Mouse (Mus musculus): ENCODE measurements around the gene Sorl1. TPM values are rescaled to one million over a fixed set of nuclear protein-coding genes. Genes with fewer than 3 reads are reported as not detected.

Gene Sorl1
- polyA plus RNA-seq, 1 experiment = under 0.01 TPM

DNA sequence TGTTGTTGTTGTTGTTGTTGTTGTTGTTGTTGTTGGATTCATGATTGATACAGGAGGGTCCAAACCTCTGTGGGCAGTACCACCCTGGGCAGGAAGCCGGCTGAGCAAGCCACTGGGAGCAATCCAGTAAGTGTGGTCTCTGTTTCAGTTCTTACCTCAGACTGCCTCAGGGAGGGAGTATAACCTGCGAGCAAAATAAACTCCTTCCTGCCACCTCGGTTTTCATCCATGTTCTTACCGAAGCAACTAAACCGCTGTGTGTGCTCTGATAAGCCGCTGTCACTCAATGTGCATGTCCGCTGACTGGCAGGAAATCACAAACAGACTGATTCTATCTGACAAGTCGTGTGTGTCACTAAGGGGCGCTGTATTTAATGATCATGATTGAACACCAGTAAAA is 91.7 kb downstream of the Sorl1 start:
- no peak overlapping the region for H3K4me3 ChIP-seq
- no peaks in the 10 kb centered on the region for H3K79me2 ChIP-seq (ENCODE audit: control insufficient read depth, insufficient read depth)
- H3K36me3 ChIP-seq (ENCODE audit: control insufficient read depth, insufficient read depth) = no peaks in the 10 kb centered on the region

DNA sequence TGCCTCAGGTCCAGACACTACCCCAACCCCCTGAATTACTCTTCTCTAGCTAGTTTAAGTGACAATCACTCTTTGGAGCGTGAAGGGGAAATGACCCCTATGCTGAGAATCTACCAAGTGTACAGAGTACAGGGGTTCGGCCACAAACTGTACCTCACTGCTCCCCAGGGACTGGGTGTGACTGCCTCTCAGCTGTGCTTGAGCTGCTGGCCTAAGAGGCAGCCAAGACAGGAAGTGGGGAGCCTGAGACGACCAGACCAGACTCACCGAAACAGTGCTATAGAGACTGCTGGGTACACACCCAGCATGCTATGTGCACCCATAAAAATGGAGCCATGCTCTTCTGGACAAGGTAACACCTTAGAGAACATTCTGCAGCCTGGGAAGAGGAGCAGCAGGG is 95.3 kb downstream of the Sorl1 start:
- Histone ChIP-seq H3K4me2 (ENCODE audit: low read depth) (no peak overlapping the region), H3K4me3 (no peak overlapping the region), H3ac (ENCODE audit: control insufficient read depth, insufficient read length) (no peak overlapping the region), H3K36me3 (ENCODE audit: control insufficient read depth, insufficient read depth) (no peaks in the 10 kb centered on the region), H3K79me2 (ENCODE audit: control insufficient read depth, insufficient read depth) (no peaks in the 10 kb centered on the region), H3K27me3 (ENCODE audit: control insufficient read depth, insufficient read depth, insufficient read length) (peaks cover 5% of the 10 kb centered on the region)
- no peak for TF ChIP-seq MYOG (IDR thresholded peaks at IDR 0.05; ENCODE audit: control insufficient read depth in 1 of 3, insufficient read depth in 1 of 3, insufficient read length in 2 of 3, low read depth in 2 of 3)
- TF ChIP-seq POLR2A (IDR thresholded peaks at IDR 0.05; ENCODE audit: insufficient read length, low read depth) = no peak

More for the DNA sequence above, 91.7 kb downstream of the Sorl1 start:
- Histone ChIP-seq H3K4me2 (ENCODE audit: low read depth) (no peak overlapping the region), H3ac (ENCODE audit: control insufficient read depth, insufficient read length) (no peak overlapping the region), H3K27me3 (ENCODE audit: control insufficient read depth, insufficient read depth, insufficient read length) (peaks cover 5% of the 10 kb centered on the region)
- no peak for TF ChIP-seq CEBPB (IDR thresholded peaks at IDR 0.05; ENCODE audit: insufficient read depth, poor library complexity, severe bottlenecking)
- TF ChIP-seq TCF3 (IDR thresholded peaks at IDR 0.05; ENCODE audit: insufficient read length, low read depth) = no peak
- no peak for TF ChIP-seq USF1 (IDR thresholded peaks at IDR 0.05; ENCODE audit: low read depth)
- TF ChIP-seq E2F4 (IDR thresholded peaks at IDR 0.05; ENCODE audit: insufficient read depth) = no peak
- no peak for TF ChIP-seq POLR2AphosphoS2 (IDR thresholded peaks at IDR 0.05; ENCODE audit: insufficient read length, low read depth)
- TF ChIP-seq REST (IDR thresholded peaks at IDR 0.05; ENCODE audit: insufficient read depth, insufficient read length) = no peak
- TF ChIP-seq POLR2A (IDR thresholded peaks at IDR 0.05; ENCODE audit: insufficient read length, low read depth) = no peak
- no peak for TF ChIP-seq TCF12 (IDR thresholded peaks at IDR 0.05; ENCODE audit: insufficient read depth, poor library complexity, severe bottlenecking)

DNA sequence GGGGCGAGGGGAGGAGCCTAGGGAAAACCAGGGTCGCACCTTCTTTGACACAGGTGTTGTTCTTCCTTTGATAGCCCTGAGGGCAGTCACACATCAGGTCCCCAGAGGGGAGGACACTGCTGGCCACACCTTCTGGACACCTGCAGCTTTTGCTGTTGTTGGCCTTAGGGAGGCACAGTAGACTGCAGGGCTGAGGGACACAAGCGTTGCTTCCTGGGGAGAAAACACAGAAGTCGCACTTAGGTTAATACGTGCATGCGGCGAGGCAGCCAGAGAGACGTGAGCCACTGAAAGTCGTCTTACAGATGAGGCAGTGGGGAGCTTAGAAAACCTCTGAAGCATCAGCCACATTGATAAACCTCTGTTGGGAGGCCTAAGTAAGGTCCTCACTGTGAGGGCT is 99.8 kb downstream of the Sorl1 start:
- Histone ChIP-seq H3K4me3 (no peak overlapping the region), H3K36me3 (ENCODE audit: control insufficient read depth, insufficient read depth) (no peaks in the 10 kb centered on the region), H3K79me2 (ENCODE audit: control insufficient read depth, insufficient read depth) (no peaks in the 10 kb centered on the region), H3K4me2 (ENCODE audit: low read depth) (no peak overlapping the region), H3K27me3 (ENCODE audit: control insufficient read depth, insufficient read depth, insufficient read length) (peaks cover 14% of the 10 kb centered on the region), H3ac (ENCODE audit: control insufficient read depth, insufficient read length) (no peak overlapping the region)
- TF ChIP-seq MAX (IDR thresholded peaks at IDR 0.05; ENCODE audit: low read depth) = no peak
- TF ChIP-seq MYOG (IDR thresholded peaks at IDR 0.05; ENCODE audit: control insufficient read depth in 1 of 3, insufficient read depth in 1 of 3, insufficient read length in 2 of 3, low read depth in 2 of 3) = no peak
- TF ChIP-seq POLR2AphosphoS2 (IDR thresholded peaks at IDR 0.05; ENCODE audit: insufficient read length, low read depth) = no peak
- TF ChIP-seq USF1 (IDR thresholded peaks at IDR 0.05; ENCODE audit: low read depth) = no peak
- no peak for TF ChIP-seq POLR2A (IDR thresholded peaks at IDR 0.05; ENCODE audit: insufficient read length, low read depth)
- no peak for TF ChIP-seq CEBPB (IDR thresholded peaks at IDR 0.05; ENCODE audit: insufficient read depth, poor library complexity, severe bottlenecking)
- TF ChIP-seq TCF3 (IDR thresholded peaks at IDR 0.05; ENCODE audit: insufficient read length, low read depth) = no peak

DNA sequence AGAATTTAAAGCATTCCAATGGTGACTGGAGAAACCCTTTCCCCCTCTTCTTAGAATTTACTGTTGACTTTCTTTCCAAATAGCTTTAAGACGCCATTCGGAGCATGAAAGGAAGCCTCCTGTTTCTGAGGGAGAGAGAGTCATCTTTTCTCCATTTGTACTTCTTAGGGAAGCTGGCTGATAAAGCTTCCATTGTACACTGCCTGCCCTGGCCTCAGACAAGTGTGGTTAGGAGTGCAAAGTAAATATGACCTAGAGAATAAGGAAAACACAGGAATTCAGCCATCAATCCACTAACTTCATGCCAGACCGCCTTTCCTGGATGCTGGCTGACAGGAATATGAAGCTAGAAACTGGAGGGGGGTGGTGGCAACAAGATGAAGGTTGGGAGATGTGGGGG is 100.7 kb downstream of the Sorl1 start:
- Histone ChIP-seq H3ac (ENCODE audit: control insufficient read depth, insufficient read length) (no peak overlapping the region), H3K4me2 (ENCODE audit: low read depth) (no peak overlapping the region), H3K36me3 (ENCODE audit: control insufficient read depth, insufficient read depth) (no peaks in the 10 kb centered on the region), H3K4me3 (no peak overlapping the region), H3K79me2 (ENCODE audit: control insufficient read depth, insufficient read depth) (no peaks in the 10 kb centered on the region), H3K27me3 (ENCODE audit: control insufficient read depth, insufficient read depth, insufficient read length) (peaks cover 18% of the 10 kb centered on the region)
- no peak for TF ChIP-seq MYOG (IDR thresholded peaks at IDR 0.05; ENCODE audit: control insufficient read depth in 1 of 3, insufficient read depth in 1 of 3, insufficient read length in 2 of 3, low read depth in 2 of 3)
- no peak for TF ChIP-seq POLR2A (IDR thresholded peaks at IDR 0.05; ENCODE audit: insufficient read length, low read depth)
- no peak for TF ChIP-seq USF1 (IDR thresholded peaks at IDR 0.05; ENCODE audit: low read depth)
- no peak for TF ChIP-seq CEBPB (IDR thresholded peaks at IDR 0.05; ENCODE audit: insufficient read depth, poor library complexity, severe bottlenecking)
- TF ChIP-seq REST (IDR thresholded peaks at IDR 0.05; ENCODE audit: insufficient read depth, insufficient read length) = no peak

DNA sequence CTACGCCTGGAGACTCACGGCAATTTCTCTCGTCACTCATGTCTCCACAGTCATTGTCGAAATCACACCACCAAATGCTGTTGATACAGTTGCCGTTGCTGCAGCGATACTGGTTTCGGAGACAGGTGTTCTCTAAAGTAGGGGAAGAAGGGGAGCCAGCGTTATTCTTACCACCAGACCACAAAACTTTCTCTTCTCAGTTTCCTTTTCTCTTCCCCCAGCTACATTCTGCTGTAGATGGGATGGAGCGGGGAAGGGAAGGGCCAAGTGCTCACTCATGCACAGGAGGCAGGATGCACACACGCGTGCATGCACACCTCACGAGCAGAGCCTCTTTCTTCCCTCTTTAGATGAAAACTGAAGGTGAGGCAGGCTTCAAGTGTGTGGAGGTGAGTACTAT is 101.8 kb downstream of the Sorl1 start:
- Histone ChIP-seq H3ac (ENCODE audit: control insufficient read depth, insufficient read length) (no peak overlapping the region), H3K27me3 (ENCODE audit: control insufficient read depth, insufficient read depth, insufficient read length) (peaks cover 13% of the 10 kb centered on the region), H3K36me3 (ENCODE audit: control insufficient read depth, insufficient read depth) (no peaks in the 10 kb centered on the region), H3K4me3 (no peak overlapping the region), H3K4me2 (ENCODE audit: low read depth) (no peak overlapping the region), H3K79me2 (ENCODE audit: control insufficient read depth, insufficient read depth) (no peaks in the 10 kb centered on the region)
- TF ChIP-seq POLR2A (IDR thresholded peaks at IDR 0.05; ENCODE audit: insufficient read length, low read depth) = no peak
- TF ChIP-seq POLR2AphosphoS2 (IDR thresholded peaks at IDR 0.05; ENCODE audit: insufficient read length, low read depth) = no peak
- TF ChIP-seq CEBPB (IDR thresholded peaks at IDR 0.05; ENCODE audit: insufficient read depth, poor library complexity, severe bottlenecking) = no peak
- TF ChIP-seq SRF (IDR thresholded peaks at IDR 0.05; ENCODE audit: control insufficient read depth, insufficient read length, low read depth) = no peak
- no peak for TF ChIP-seq MAX (IDR thresholded peaks at IDR 0.05; ENCODE audit: low read depth)
- no peak for TF ChIP-seq MYOD1 (IDR thresholded peaks at IDR 0.05; ENCODE audit: control insufficient read depth in 1 of 3, insufficient read length in 2 of 3, low read depth in 2 of 3)
- TF ChIP-seq TCF12 (IDR thresholded peaks at IDR 0.05; ENCODE audit: insufficient read depth, poor library complexity, severe bottlenecking) = no peak
- TF ChIP-seq E2F4 (IDR thresholded peaks at IDR 0.05; ENCODE audit: insufficient read depth) = no peak
- no peak for TF ChIP-seq TCF3 (IDR thresholded peaks at IDR 0.05; ENCODE audit: insufficient read length, low read depth)
- no peak for TF ChIP-seq MYOG (IDR thresholded peaks at IDR 0.05; ENCODE audit: control insufficient read depth in 1 of 3, insufficient read depth in 1 of 3, insufficient read length in 2 of 3, low read depth in 2 of 3)
- TF ChIP-seq REST (IDR thresholded peaks at IDR 0.05; ENCODE audit: insufficient read depth, insufficient read length) = no peak
- no peak for TF ChIP-seq USF1 (IDR thresholded peaks at IDR 0.05; ENCODE audit: low read depth)

All from myocyte (in vitro differentiated cells).